Mouse (Mus musculus) liver, embryonic 14.5 days (tissue): ENCODE measurements around the gene Smim1.

Experiments used
- CTCF ChIP-seq: IDR thresholded peaks from 2 replicates; pipeline ENCODE4 v1.5.1; 2016; ENCODE audit warnings: antibody characterized with exemption, low read depth, control low read depth
- EP300 ChIP-seq: IDR thresholded peaks from 2 replicates; pipeline ENCODE4 v1.6.1; 2016; ENCODE audit warnings: antibody characterized with exemption, low read depth

DNA sequence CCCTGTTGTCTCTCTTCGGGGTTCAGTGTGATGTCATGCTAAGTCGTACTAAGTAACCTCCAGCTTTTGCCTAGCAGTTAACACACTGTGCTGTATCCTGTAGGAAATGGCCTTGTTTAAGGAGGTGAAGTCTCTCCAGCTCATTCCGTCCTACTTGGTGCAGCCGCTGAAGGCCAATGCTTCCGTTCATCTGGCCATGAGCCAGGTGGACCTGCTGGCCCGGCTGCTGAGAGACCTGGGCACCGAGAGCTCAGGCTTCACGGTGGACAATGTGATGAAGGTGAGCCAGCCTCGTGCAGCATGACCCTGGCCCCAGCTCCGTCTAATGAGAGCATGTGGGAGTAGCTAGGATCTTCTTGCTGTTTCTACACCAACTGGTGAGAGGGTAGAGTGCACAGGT, 33.3 kb downstream of the Smim1 start:
- no peak for TF ChIP-seq CTCF
- TF ChIP-seq EP300: no peak
